Mouse (Mus musculus) hindbrain, postnatal 0 days (tissue): Measurements from ENCODE around the gene Nup210. TPM values are rescaled to one million over a fixed set of nuclear protein-coding genes. Genes with fewer than 3 reads are reported as not detected.
A peak's percentile ranks its signal among the peaks of the same experiment; 100 is the strongest.

Experiments used
- ATAC-seq: fragments of 200-750 bp; cut with Nextera tagmentation; 2 replicates; pipeline ENCODE4 v1.8.0; 2017; ENCODE audit warnings: mild to moderate bottlenecking, moderate TSS enrichment, moderate library complexity
- DNase-seq: peaks from one replicate; pipeline ENCODE4 v3.0.0-alpha.2; 2015; ENCODE audit warnings: low spot score
- H3K27ac ChIP-seq: fragments of 300-500 bp; sonication (generic); 2 replicates; pipeline ENCODE4 v1.5.1; 2014; ENCODE audit warnings: mild to moderate bottlenecking
- H3K27me3 ChIP-seq: fragments of 300-500 bp; sonication (generic); 2 replicates; pipeline ENCODE4 v1.6.1; 2014; ENCODE audit warnings: low read length, mixed read lengths; ENCODE audit not compliant: insufficient read depth
- H3K36me3 ChIP-seq: fragments of 300-500 bp; sonication (generic); 2 replicates; pipeline ENCODE4 v1.6.1; 2014; ENCODE audit warnings: low read length, mixed read lengths; ENCODE audit not compliant: insufficient read depth
- H3K4me1 ChIP-seq: fragments of 300-500 bp; sonication (generic); 2 replicates; pipeline ENCODE4 v1.6.1; 2014; ENCODE audit warnings: antibody characterized with exemption, low read length, mixed read lengths; ENCODE audit not compliant: insufficient read depth
- H3K4me2 ChIP-seq: fragments of 300-500 bp; sonication (generic); 2 replicates; pipeline ENCODE4 v1.6.1; 2014; ENCODE audit warnings: low read depth, mild to moderate bottlenecking, low read length, moderate library complexity, mixed read lengths
- H3K4me3 ChIP-seq: fragments of 300-500 bp; sonication (generic); 2 replicates; pipeline ENCODE4 v1.5.1; 2014; ENCODE audit warnings: low read length
- H3K9ac ChIP-seq: fragments of 300-500 bp; sonication (generic); replicated peaks from 2 replicates; pipeline ENCODE4 v1.6.1; 2014; ENCODE audit warnings: mild to moderate bottlenecking, low read length, moderate library complexity, mixed read lengths
- H3K9me3 ChIP-seq: fragments of 300-500 bp; sonication (generic); 2 replicates; pipeline ENCODE4 v1.6.1; 2016; ENCODE audit warnings: low read length, mixed read lengths
- CTCF ChIP-seq: IDR thresholded peaks from 2 replicates; pipeline ENCODE4 v1.5.1; 2016; ENCODE audit warnings: antibody characterized with exemption, control low read depth, low read depth
- WGBS: fragments of 180-500 bp; shearing (Covaris S2); extraction: QIAGEN DNeasy Blood & Tissue Kit; methylation state at CpG from one replicate; pipeline ENCODE4 v1.1.7; 2014; 5-methylcytosine and 5-hydroxymethylcytosine counted together
- polyA plus RNA-seq: library from polyadenylated mRNA; unstranded; fragments of >200 nt; fragmentation: Nextera tagmentation; extraction: Ambion mirVana; gene quantifications from 2 replicates; pipeline ENCODE4 v1.2.1, GENCODE M21; 2015
- total RNA-seq: library from RNA; depleted of rRNA; stranded (reverse); fragments of >200 nt; gene quantifications from 2 replicates; pipeline ENCODE4 v1.2.3, GENCODE M21; 2014; rRNA removed

The Nup210 gene
- total and polyA plus RNA-seq, 2 experiments from 2014 or later = 15.6 to 76.0 TPM

DNA sequence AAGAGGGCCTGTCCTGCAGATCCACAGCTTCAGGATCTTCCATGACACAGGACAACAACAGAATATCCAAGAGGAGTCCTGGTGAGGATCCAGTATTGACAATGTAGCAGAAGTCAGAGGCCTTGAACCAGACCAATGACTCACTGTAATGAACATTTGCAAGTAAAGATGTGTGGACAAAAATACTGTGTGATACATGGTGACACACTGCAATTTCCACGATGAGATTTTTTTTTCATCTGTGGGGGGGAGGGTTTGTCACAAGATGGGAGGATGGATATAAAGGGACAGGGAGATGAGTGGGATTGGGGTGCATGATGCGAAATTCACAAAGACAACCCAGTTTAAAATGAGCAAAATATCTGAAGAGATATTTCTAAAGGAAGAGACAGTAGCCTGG lies 120.4 kb downstream of the Nup210 start:
- Histone ChIP-seq H3K27ac (no peak overlapping the region), H3K4me1 (no peaks in the 10 kb centered on the region; the same call in 1 of the 2 replicates), H3K9ac (no peak overlapping the region), H3K27me3 (no peaks in the 10 kb centered on the region), H3K4me2 (no peak overlapping the region), H3K4me3 (no peak overlapping the region), H3K9me3 (no peaks in the 10 kb centered on the region), H3K36me3 (no peaks in the 10 kb centered on the region)
- 96% methylated on average over 2 of the region's 2 CpGs for WGBS
- ATAC-seq = no peak
- no peak for DNase-seq
- no peak for TF ChIP-seq CTCF

DNA sequence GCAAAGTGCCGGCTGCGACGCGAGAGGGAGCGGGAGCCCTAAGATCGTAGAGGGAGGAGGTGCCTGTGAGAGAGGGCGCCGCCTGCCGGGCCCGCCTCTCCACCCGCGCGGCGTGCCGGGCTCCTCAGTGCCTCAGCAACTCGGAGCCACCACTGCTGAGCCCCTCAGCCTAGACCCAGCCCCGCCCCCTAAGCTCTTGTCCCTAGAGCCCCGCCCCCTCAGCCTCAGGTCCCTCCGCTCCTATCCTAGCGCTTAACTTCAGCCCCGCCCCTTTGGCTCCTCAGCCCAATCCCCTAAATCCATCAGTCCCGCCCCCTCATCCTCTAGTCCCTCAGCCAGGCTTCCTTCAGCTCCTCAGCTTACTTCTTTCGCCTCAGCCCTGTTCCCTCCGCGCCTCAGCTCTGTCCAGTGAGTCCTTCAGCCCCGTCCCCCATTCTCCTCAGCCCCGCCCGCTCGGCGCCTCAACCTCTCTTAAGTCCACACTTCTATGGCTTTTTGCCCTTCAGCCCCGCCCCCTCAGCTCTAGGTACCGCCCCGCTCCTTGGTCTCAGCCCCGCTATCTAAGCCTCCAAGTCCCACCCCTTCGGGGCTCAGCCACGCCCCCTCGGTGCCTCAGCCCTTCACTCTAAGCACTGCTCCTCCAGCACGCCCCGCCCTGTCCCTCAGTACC lies 127.8 kb downstream of the Nup210 start, which contains the start of gene Iqsec1:
Gene Iqsec1 (minus strand): TSS at position 38 of the 670 bp plus-strand sequence.
- Histone ChIP-seq H3K27ac (peak within 1 kb of the TSS; percentile 45; the same call in 1 of the 2 replicates), H3K9ac (peak within 1 kb of the TSS; percentile 73), H3K4me1 (peaks cover 7% of the 10 kb centered on the region), H3K4me2 (peak within 1 kb of the TSS; percentile 93), H3K9me3 (no peaks in the 10 kb centered on the region), H3K36me3 (no peaks in the 10 kb centered on the region), H3K27me3 (no peaks in the 10 kb centered on the region), H3K4me3 (peak within 1 kb of the TSS; percentile 68)
- peak; percentile 54 for TF ChIP-seq CTCF
- 1% methylated on average over 26 of the region's 39 CpGs for whole genome bisulfite sequencing
- ATAC-seq (peak; percentile 95), DNase-seq (peak; percentile 95)

DNA sequence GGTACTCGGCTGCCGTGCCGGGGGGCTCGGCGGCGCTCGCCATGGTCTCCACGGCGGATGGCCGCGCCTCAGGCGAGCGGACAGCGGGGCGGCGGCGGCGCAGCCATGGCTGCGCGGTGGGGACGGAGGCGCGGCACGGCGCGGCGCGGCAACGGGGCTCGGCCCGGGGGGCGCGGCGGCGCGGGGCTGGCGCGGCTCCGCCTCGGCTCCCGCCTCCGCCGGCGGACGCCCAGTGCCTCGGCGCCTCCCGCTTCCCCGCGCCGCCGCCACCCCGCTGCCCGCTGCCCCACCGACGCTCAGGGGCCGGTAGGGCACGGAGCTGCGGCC lies 128.4 kb downstream of the Nup210 start:
- Histone ChIP-seq H3K9ac (peak overlapping the region; percentile 73), H3K36me3 (no peaks in the 10 kb centered on the region), H3K4me1 (peaks cover 7% of the 10 kb centered on the region), H3K27ac (peak overlapping the region; percentile 45; the same call in 1 of the 2 replicates), H3K9me3 (no peaks in the 10 kb centered on the region), H3K4me2 (peak overlapping the region; percentile 93), H3K27me3 (no peaks in the 10 kb centered on the region), H3K4me3 (peak overlapping the region; percentile 68)
- DNase-seq (no peak), ATAC-seq (peak; percentile 10; the same call in 1 of the 2 replicates)
- 4% methylated on average over 31 of the region's 59 CpGs for WGBS
- no peak for TF ChIP-seq CTCF

DNA sequence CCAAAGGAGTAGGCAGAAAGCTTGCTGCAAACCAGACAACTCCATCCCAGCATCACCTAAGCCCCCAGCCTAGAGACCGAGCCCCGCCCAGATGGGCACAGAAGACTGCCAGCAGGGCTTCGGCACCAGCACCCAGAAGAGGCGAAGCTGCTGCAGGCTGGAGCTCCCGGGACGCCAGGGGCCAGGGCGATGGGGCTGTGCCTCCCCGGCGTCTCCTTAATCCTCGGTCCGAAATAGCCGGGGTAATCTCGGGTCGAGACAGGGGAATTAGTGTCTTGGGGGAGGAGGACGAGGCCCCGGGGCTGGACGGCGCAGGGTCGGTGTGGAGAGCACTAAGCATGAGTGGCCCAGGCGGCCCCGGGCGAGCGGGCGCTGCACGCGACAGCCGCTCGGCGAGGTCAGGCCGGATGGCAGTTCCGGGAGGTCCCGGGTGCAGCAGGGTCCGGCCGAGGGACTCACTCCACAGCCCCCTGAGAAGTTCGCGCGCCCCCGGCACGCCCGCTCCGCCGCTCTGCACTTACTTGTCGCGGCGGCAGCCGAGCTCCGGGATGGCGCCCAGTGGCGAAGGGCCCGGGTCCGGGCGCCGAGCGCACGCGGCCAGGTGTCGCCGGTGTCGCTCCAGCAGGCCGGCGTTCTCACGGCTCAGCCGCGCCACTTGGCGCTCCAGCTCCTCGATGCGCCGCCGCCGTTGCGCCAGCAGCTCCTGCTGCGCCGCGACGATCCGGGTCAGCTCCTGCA lies 128.9 kb downstream of the Nup210 start:
- Histone ChIP-seq H3K27me3 (no peaks in the 10 kb centered on the region), H3K4me3 (peak overlapping the region; percentile 68), H3K9me3 (no peaks in the 10 kb centered on the region), H3K4me2 (peak overlapping the region; percentile 93), H3K9ac (peak overlapping the region; percentile 73), H3K36me3 (no peaks in the 10 kb centered on the region), H3K27ac (peak overlapping the region; percentile 45; the same call in 1 of the 2 replicates), H3K4me1 (peaks cover 7% of the 10 kb centered on the region)
- DNase-seq (peak; percentile 60), ATAC-seq (0 out of 2 replicates have a peak, but pooled peaks have one; percentile 4)
- TF ChIP-seq CTCF = no peak
- WGBS = 1% methylated on average over 68 of the region's 76 CpGs

GRCm38 (mm10) chr6:90984101-90984500 lies 132.5 kb downstream of the Nup210 start:
- Histone ChIP-seq H3K27me3 (no peaks in the 10 kb centered on the region), H3K4me2 (no peak overlapping the region), H3K4me3 (no peak overlapping the region), H3K36me3 (no peaks in the 10 kb centered on the region), H3K27ac (no peak overlapping the region), H3K4me1 (peaks cover 7% of the 10 kb centered on the region), H3K9me3 (no peaks in the 10 kb centered on the region), H3K9ac (no peak overlapping the region)
- DNase-seq (no peak), ATAC-seq (no peak)
- no peak for TF ChIP-seq CTCF
- 59% methylated on average over 3 of the region's 3 CpGs for WGBS

DNA sequence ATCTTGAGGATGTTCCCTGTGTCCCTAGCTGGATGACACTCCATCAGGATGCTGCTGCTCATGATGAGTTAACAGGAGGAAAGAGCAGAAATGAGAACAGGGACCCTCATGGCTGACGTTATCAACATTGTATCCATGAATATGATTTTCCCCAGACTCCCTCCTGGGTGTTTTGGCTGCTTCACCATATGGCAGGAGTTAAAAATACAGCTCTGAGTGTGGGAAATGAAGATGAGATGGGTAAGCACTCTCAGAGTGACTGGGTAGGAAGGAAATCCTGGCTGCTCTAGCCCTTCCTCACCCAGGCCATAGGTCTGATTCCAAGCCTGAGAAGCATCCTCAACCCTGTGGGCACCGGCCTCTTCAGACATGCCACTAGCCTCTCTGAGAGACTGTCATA lies 142.3 kb downstream of the Nup210 start:
- no peak for TF ChIP-seq CTCF
- H3K4me2 ChIP-seq = no peak overlapping the region
- ATAC-seq (no peak), DNase-seq (no peak)
- no peaks in the 10 kb centered on the region for H3K36me3 ChIP-seq
- H3K27ac ChIP-seq = no peak overlapping the region
- 65% methylated on average over 2 of the region's 2 CpGs for WGBS
- H3K4me3 ChIP-seq = no peak overlapping the region
- H3K9ac ChIP-seq = no peak overlapping the region
- H3K27me3 ChIP-seq = no peaks in the 10 kb centered on the region
- H3K9me3 ChIP-seq = no peaks in the 10 kb centered on the region
- H3K4me1 ChIP-seq = no peaks in the 10 kb centered on the region

DNA sequence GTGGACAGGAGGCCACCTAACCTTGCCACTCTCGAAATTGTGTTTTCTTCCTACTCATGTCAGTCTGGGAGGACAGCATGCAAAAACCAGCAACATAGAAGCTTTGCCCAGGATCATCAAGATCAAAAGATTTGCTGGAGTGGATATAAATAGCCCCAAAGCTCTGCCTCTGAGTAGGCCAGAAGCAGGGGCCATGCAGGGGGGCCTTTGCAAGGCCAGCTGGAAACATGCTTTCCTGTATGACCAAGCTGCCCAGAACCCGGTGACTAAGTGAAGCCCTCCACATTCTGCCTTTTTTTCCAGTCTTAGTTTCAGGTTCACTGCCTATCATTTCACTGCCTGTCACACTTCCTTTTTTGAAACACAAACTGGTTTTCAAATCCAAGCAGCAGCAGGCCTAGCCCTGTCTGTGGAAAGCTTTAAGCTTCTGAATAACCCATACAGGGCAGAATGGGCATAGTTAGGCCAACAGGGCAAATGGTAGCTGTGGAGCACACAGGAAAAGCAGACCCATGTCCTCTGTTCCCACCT lies 147.2 kb downstream of the Nup210 start:
- H3K9me3 ChIP-seq = no peaks in the 10 kb centered on the region
- H3K4me1 ChIP-seq = no peaks in the 10 kb centered on the region
- no peak overlapping the region for H3K4me2 ChIP-seq
- no peak overlapping the region for H3K4me3 ChIP-seq
- 42% methylated on average over 2 of the region's 2 CpGs for WGBS
- DNase-seq (no peak), ATAC-seq (no peak)
- no peak for TF ChIP-seq CTCF
- H3K9ac ChIP-seq = no peak overlapping the region
- no peaks in the 10 kb centered on the region for H3K36me3 ChIP-seq
- no peak overlapping the region for H3K27ac ChIP-seq
- H3K27me3 ChIP-seq = no peaks in the 10 kb centered on the region

Other genes with a start within 250 kb of the Nup210 start
- 175 and 179 TPM in 2 replicates for gene Iqsec1, start 128.1 kb downstream of the Nup210 start, total RNA-seq
- gene Iqsec1, start 128.1 kb downstream of the Nup210 start, polyA plus RNA-seq = 29.0 and 29.3 TPM in 2 replicates
- 100 and 111 TPM in 2 replicates for gene Hdac11, start 39.8 kb upstream of the Nup210 start, total RNA-seq
- gene Hdac11, start 39.8 kb upstream of the Nup210 start, polyA plus RNA-seq = 50.1 and 50.7 TPM in 2 replicates
- gene Fbln2, start 95.6 kb upstream of the Nup210 start, total RNA-seq = 50.6 and 50.9 TPM in 2 replicates
- gene Fbln2, start 95.6 kb upstream of the Nup210 start, polyA plus RNA-seq = 18.5 and 21.2 TPM in 2 replicates